Mouse (Mus musculus) hindbrain, embryonic 14.5 days (tissue): ENCODE measurements around the gene Amotl1. TPM values are rescaled to one million over a fixed set of nuclear protein-coding genes. Genes with fewer than 3 reads are reported as not detected.
A peak's percentile ranks its signal among the peaks of the same experiment; 100 is the strongest.

Experiments
- ATAC-seq: fragments of 200-750 bp; cut with Nextera tagmentation; 2 replicates; pipeline ENCODE4 v1.8.0; 2017; ENCODE audit warnings: moderate number of reproducible peaks, mild to moderate bottlenecking, moderate TSS enrichment, moderate library complexity; ENCODE audit not compliant: low FRiP score
- DNase-seq: peaks from one replicate; pipeline ENCODE4 v3.0.0-alpha.2; 2015; ENCODE audit warnings: low spot score
- H3K27ac ChIP-seq: fragments of 300-500 bp; sonication (generic); 2 replicates; pipeline ENCODE4 v1.5.1; 2014; ENCODE audit warnings: mild to moderate bottlenecking, moderate library complexity
- H3K27me3 ChIP-seq: fragments of 300-500 bp; sonication (generic); 2 replicates; pipeline ENCODE4 v1.6.1; 2014; ENCODE audit warnings: mild to moderate bottlenecking, low read length, mixed read lengths; ENCODE audit not compliant: control insufficient read depth, insufficient read depth
- H3K36me3 ChIP-seq: fragments of 300-500 bp; sonication (generic); replicated peaks from 2 replicates; pipeline ENCODE4 v1.6.1; 2014; ENCODE audit not compliant: control insufficient read depth, insufficient read depth
- H3K4me1 ChIP-seq: fragments of 300-500 bp; sonication (generic); replicated peaks from 2 replicates; pipeline ENCODE4 v1.6.1; 2014; ENCODE audit warnings: antibody characterized with exemption, low read length, mixed read lengths; ENCODE audit not compliant: control insufficient read depth, insufficient read depth
- H3K4me2 ChIP-seq: fragments of 300-500 bp; sonication (generic); replicated peaks from 2 replicates; pipeline ENCODE4 v1.6.1; 2014; ENCODE audit warnings: mild to moderate bottlenecking, moderate library complexity
- H3K4me3 ChIP-seq: fragments of 300-500 bp; sonication (generic); replicated peaks from 2 replicates; pipeline ENCODE4 v1.5.1; 2014; ENCODE audit warnings: mild to moderate bottlenecking, low read length
- H3K9ac ChIP-seq: fragments of 300-500 bp; sonication (generic); 2 replicates; pipeline ENCODE4 v1.6.1; 2014
- H3K9me3 ChIP-seq: fragments of 300-500 bp; sonication (generic); 2 replicates; pipeline ENCODE4 v1.6.1; 2016; ENCODE audit warnings: low read length; ENCODE audit not compliant: control insufficient read depth
- WGBS: fragments of 180-500 bp; shearing (Covaris S2); extraction: QIAGEN DNeasy Blood & Tissue Kit; methylation state at CpG from one replicate; pipeline ENCODE4 v1.1.7; 2014; 5-methylcytosine and 5-hydroxymethylcytosine counted together
- polyA plus RNA-seq: library from polyadenylated mRNA; unstranded; fragments of >200 nt; fragmentation: Nextera tagmentation; extraction: Ambion mirVana; gene quantifications from 2 replicates; pipeline ENCODE4 v1.2.1, GENCODE M21; 2014

Amotl1 gene
- polyA plus RNA-seq, 1 experiment from 2014 or later, result 10.3 TPM

- no peak overlapping the region for H3K27ac ChIP-seq
- peaks cover 16% of the 10 kb centered on the region for H3K4me1 ChIP-seq
- H3K27me3 ChIP-seq, result peaks cover 5% of the 10 kb centered on the region; the same call in 1 of the 2 replicates
- DNase-seq (no peak), ATAC-seq (no peak)
- 34% methylated on average over 5 of the region's 5 CpGs for WGBS
- no peaks in the 10 kb centered on the region for H3K36me3 ChIP-seq
- H3K4me2 ChIP-seq, result no peak overlapping the region
- no peak overlapping the region for H3K4me3 ChIP-seq
- no peak overlapping the region for H3K9ac ChIP-seq
- H3K9me3 ChIP-seq, result no peaks in the 10 kb centered on the region
Measured at GRCm38 (mm10) chr9:14631729-14632128, 13.1 kb downstream of the Amotl1 start.

- no peaks in the 10 kb centered on the region; the same call in 1 of the 2 replicates for H3K4me1 ChIP-seq
- no peaks in the 10 kb centered on the region for H3K9me3 ChIP-seq
- H3K36me3 ChIP-seq, result no peaks in the 10 kb centered on the region
- DNase-seq (no peak), ATAC-seq (no peak)
- H3K9ac ChIP-seq, result no peak overlapping the region
- H3K27me3 ChIP-seq, result no peaks in the 10 kb centered on the region
- no peak overlapping the region for H3K4me2 ChIP-seq
- no peak overlapping the region for H3K4me3 ChIP-seq
- H3K27ac ChIP-seq, result no peak overlapping the region
- WGBS, result 86% methylated on average over 2 of the region's 2 CpGs
Measured at GRCm38 (mm10) chr9:14627525-14627924, 17.3 kb downstream of the Amotl1 start.

GRCm38 (mm10) chr9:14625961-14626360 lies 18.9 kb downstream of the Amotl1 start:
- Histone ChIP-seq H3K27ac (no peak overlapping the region), H3K27me3 (no peaks in the 10 kb centered on the region), H3K4me3 (no peak overlapping the region), H3K4me1 (no peaks in the 10 kb centered on the region), H3K4me2 (no peak overlapping the region), H3K9ac (no peak overlapping the region), H3K9me3 (no peaks in the 10 kb centered on the region), H3K36me3 (no peaks in the 10 kb centered on the region)
- DNase-seq, result no peak
- WGBS, result 97% methylated on average over 3 of the region's 3 CpGs
- ATAC-seq, result no peak

GRCm38 (mm10) chr9:14625024-14625423 lies 19.8 kb downstream of the Amotl1 start:
- Histone ChIP-seq H3K36me3 (no peaks in the 10 kb centered on the region), H3K27ac (no peak overlapping the region), H3K27me3 (no peaks in the 10 kb centered on the region), H3K9me3 (no peaks in the 10 kb centered on the region), H3K9ac (no peak overlapping the region), H3K4me2 (no peak overlapping the region), H3K4me1 (no peaks in the 10 kb centered on the region), H3K4me3 (no peak overlapping the region)
- ATAC-seq (no peak), DNase-seq (no peak)
- 58% methylated on average over 3 of the region's 3 CpGs for WGBS

- no peaks in the 10 kb centered on the region for H3K36me3 ChIP-seq
- no peak overlapping the region for H3K4me3 ChIP-seq
- DNase-seq (no peak), ATAC-seq (no peak)
- no peak overlapping the region for H3K4me2 ChIP-seq
- no peak overlapping the region for H3K9ac ChIP-seq
- no peaks in the 10 kb centered on the region for H3K27me3 ChIP-seq
- H3K27ac ChIP-seq, result no peak overlapping the region
- WGBS, result 61% methylated on average over 4 of the region's 4 CpGs
- H3K9me3 ChIP-seq, result no peaks in the 10 kb centered on the region
- H3K4me1 ChIP-seq, result no peaks in the 10 kb centered on the region
Measured at GRCm38 (mm10) chr9:14623928-14624327, 20.9 kb downstream of the Amotl1 start.

GRCm38 (mm10) chr9:14623250-14623649 lies 21.6 kb downstream of the Amotl1 start:
- Histone ChIP-seq H3K27ac (no peak overlapping the region), H3K36me3 (no peaks in the 10 kb centered on the region), H3K9me3 (no peaks in the 10 kb centered on the region), H3K27me3 (no peaks in the 10 kb centered on the region), H3K4me2 (no peak overlapping the region), H3K4me3 (no peak overlapping the region), H3K4me1 (no peaks in the 10 kb centered on the region), H3K9ac (no peak overlapping the region)
- 68% methylated on average over 5 of the region's 5 CpGs for WGBS
- no peak for DNase-seq
- no peak for ATAC-seq

- Histone ChIP-seq H3K4me2 (no peak overlapping the region), H3K27ac (no peak overlapping the region), H3K4me1 (no peaks in the 10 kb centered on the region), H3K36me3 (no peaks in the 10 kb centered on the region), H3K4me3 (no peak overlapping the region), H3K9me3 (no peaks in the 10 kb centered on the region), H3K27me3 (no peaks in the 10 kb centered on the region), H3K9ac (no peak overlapping the region)
- DNase-seq (no peak), ATAC-seq (no peak)
- 87% methylated on average over 3 of the region's 3 CpGs for WGBS
Measured at GRCm38 (mm10) chr9:14622848-14623247, 22.0 kb downstream of the Amotl1 start.

- 87% methylated on average over 5 of the region's 5 CpGs for WGBS
- H3K4me1 ChIP-seq, result no peaks in the 10 kb centered on the region; the same call in 1 of the 2 replicates
- no peak overlapping the region for H3K4me3 ChIP-seq
- H3K4me2 ChIP-seq, result no peak overlapping the region
- no peaks in the 10 kb centered on the region for H3K36me3 ChIP-seq
- H3K9ac ChIP-seq, result no peak overlapping the region
- H3K9me3 ChIP-seq, result no peaks in the 10 kb centered on the region
- no peak for DNase-seq
- no peak overlapping the region for H3K27ac ChIP-seq
- H3K27me3 ChIP-seq, result no peaks in the 10 kb centered on the region
- no peak for ATAC-seq
Measured at GRCm38 (mm10) chr9:14620107-14620506, 24.7 kb downstream of the Amotl1 start.

GRCm38 (mm10) chr9:14614931-14615880 lies 29.6 kb downstream of the Amotl1 start:
- peak overlapping the region; percentile 87 for H3K9ac ChIP-seq
- WGBS, result 14% methylated on average over 31 of the region's 33 CpGs
- ATAC-seq, result peak; percentile 70

More at GRCm38 (mm10) chr9:14614931-14615880, 29.6 kb downstream of the Amotl1 start:
- Histone ChIP-seq H3K4me1 (peaks cover 21% of the 10 kb centered on the region), H3K27me3 (no peaks in the 10 kb centered on the region), H3K9me3 (no peaks in the 10 kb centered on the region), H3K36me3 (no peaks in the 10 kb centered on the region), H3K4me2 (peak overlapping the region; percentile 79), H3K27ac (peak overlapping the region; percentile 52; the same call in 1 of the 2 replicates), H3K4me3 (peak overlapping the region; percentile 79)
- DNase-seq, result peak; percentile 56
